Mouse (Mus musculus) right cerebral cortex, postnatal 10 days (tissue): Measurements from ENCODE around the gene Lrmp.
A peak's percentile ranks its signal among the peaks of the same experiment; 100 is the strongest.
"Not testable (repeated sequence)": the region's sequence is repeated elsewhere in the genome, so short reads cannot be mapped to it uniquely, and the experiment has no call there.

Source experiments
- DNase-seq, 2 experiments: peaks; one replicate each; pipeline ENCODE4 v3.0.0; 2021; ENCODE audit warnings: low spot score in 2 of 2

Gene Lrmp

DNA sequence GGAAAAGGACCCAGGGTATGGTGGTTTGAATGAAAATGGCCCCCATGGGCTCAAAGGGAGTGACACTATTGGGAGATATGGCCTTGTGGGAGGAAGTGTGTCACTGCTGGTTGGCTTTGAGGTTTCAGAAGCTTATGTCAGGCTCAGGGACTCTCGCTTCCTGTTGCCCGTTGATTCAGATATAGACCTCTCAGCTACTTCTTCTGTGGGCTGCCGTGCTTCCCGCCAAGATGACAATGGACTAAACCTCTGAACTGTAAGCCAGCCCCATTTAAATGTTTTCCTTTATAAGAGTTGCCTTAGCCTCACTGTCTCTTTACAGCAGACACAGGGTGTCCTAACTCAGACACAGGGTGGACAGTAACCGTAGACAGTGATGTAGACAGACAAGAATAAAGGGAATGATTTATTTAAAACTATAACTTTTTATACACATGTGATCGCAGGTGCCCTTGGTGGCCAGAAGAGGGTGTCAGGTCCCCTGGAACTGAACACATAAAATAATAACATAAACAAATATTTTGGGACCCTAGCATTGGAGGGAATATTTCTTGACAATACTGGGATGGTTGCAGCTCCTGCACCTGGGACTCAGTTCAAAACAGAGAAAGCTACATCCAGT, at the start of gene Lrmp:
TSS of gene Lrmp (plus strand) at position 178 of the 622 bp plus-strand sequence.
- no peak for DNase-seq

DNA sequence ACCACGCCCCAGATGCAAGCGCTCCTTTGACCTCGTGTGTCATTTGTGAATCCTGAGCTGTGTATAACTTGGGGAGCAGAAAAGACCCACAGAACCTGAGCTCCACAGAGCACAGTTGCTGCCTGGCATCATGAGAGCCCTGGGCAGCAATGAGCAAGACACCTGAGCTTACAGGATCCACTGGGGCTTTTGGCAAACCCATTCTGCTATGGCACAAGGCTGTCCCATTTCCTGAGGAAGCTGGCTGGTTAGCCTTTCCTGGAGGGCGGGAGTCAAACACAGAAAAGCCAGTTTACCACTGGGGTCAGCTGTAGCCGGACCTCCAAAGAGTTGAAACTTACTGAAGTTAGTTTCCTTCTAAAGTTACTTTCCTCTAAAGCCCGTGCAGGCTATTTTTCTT, 49.0 kb upstream of the Lrmp start:
- no peak for DNase-seq

DNA sequence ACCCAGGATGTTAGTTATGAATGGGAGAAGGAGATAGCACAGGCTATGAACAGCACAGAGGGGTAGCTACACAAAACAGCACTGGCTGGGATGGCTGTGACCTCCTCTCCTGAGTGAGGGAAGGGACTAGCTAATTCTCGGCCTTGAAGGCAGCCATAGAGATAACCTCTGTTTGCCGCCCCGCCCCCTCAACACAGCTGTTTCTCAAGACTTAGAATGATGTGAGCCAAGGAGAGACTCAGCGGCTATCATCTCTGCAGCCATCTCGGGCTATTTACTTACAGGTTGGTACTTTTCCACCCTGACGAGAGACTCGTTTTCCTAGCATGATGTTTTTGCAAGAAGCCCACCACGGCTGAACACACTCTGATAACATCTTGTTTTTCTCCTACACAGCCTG, 47.8 kb upstream of the Lrmp start:
- no peak for DNase-seq

DNA sequence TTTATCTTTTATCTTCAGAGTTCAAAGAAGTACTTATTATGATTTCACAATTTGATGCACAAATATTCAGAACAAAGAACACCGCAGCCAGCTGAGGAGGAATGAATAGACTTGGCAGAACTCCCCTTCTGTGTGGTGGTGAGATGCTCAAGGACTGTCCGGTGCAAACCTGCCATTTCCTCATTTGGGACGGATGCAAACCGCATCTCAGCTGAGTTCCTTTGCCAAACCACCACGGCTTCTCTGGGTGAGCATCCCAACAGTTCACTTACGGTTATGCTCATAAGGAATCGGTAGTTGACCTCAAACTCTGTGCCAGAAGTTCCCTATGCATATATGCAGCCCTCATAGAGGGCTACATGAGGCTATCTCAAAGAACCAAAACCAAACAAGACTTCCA, 46.1 kb upstream of the Lrmp start:
- DNase-seq: no peak

DNA sequence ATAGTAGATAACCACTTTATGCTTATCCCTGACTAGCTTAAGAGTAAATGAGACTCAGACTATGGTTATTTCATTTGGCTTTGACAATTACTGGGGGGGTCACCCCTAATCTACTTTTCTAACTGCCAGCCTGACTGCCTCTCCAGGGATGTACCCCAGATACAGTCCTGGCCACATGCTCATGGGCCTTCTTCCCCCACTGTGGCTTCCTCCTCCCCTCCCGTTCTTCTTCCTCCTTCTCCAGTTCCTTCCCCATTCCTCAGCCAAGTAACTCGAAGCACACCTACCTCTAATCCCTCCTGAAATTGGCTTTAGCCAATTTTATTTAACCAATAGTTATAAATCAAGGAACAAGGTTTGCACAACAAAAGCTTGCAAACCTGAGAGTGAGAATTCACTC, 45.5 kb upstream of the Lrmp start:
- DNase-seq: no peak

DNA sequence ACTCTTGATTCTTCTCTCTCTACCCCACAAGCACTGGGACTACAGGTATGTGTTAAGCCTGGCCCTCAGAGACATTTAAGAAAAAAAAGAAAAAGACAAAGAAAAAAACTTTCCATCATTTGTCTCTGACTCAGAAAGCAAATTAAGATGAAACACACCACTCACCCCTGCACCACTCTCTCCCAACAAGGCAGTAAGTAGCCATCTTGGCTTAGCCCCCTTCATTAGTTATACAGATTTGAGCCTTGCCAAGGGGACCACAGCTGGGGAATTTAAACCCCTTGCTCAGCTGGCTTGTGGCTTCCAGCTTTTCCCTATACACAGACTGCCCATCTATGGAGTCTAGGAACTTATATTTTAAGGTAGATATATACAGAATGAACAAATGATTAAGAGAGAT, 41.0 kb upstream of the Lrmp start:
- DNase-seq: no peak

DNA sequence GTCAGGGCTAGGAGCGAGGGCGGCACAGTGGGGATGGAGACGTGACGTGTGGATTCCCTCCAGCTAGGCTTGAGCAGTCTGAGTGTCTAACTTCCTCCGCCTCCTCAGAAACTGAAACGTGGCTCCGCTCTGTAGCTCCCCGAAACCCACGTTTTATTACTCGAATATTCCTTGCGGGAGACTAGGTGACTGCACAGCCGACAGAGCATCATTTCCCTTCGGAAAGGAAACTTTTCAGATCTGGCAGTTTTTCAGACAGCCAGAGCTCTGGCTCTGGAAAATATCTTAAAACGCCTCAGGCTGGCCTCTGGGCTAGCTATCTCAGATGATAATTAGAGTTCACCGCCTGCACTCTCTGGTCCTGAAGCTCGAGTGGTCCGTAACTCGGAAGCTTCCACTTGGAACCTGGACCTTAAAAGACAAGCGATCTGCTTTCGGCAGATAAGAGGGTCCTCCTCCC, 40.3 kb upstream of the Lrmp start:
- DNase-seq: peak; percentile 55 to 58

DNA sequence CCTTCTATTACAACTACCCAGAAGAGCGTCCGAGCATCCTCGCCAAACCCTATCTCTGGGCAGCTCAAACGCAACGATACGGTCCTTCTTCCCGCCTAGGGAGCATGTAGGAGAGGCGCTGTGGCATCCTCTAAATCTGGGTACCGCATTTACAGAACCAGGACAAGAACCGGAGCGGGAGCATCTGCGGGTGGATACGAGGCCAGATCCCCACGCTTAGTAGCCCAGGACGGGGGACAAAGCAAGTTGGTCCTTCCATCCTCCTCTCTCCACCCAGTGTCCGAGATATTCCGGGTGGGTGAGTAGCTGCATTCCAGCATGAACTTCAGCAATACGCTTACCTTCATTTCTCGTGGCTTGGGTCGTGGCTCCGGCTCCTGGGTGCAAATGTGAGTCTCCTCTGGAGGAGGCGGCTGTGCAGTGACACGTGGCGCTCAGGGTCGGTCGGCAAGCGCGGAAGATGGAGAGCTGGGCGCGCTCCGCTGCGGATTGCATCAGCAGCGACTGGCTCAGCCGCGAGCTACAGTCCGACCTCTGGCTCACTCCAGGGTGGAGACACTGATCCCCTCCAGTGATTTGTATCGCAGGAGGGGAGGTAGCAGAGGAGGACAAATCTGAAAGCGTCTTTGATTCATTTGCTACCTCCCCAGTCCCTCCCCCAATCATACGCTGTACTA, 39.8 kb upstream of the Lrmp start, which contains the start of gene Bcat1:
TSS of gene Bcat1 (minus strand) at position 637 of the 677 bp plus-strand sequence.
- DNase-seq: peak; percentile 40 to 45

DNA sequence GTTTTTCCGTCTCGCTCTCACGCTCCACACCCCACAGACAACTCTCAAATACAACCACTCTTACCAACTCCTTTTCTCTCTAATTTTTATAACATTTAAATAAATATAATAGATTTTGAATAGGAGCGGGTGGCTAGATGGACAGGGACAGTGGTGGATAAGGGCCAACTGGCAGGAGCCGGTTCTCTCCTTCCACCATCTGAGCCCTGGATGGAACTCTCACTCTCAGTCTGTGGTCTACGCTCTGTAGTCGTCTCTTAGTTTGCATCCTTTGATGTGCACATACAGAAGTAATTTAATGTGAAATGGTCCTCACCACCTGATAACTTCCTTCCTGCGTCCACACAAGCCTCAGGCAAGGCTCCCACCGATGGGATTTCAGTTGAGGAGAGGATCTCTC, 39.2 kb upstream of the Lrmp start:
- DNase-seq: no peak

DNA sequence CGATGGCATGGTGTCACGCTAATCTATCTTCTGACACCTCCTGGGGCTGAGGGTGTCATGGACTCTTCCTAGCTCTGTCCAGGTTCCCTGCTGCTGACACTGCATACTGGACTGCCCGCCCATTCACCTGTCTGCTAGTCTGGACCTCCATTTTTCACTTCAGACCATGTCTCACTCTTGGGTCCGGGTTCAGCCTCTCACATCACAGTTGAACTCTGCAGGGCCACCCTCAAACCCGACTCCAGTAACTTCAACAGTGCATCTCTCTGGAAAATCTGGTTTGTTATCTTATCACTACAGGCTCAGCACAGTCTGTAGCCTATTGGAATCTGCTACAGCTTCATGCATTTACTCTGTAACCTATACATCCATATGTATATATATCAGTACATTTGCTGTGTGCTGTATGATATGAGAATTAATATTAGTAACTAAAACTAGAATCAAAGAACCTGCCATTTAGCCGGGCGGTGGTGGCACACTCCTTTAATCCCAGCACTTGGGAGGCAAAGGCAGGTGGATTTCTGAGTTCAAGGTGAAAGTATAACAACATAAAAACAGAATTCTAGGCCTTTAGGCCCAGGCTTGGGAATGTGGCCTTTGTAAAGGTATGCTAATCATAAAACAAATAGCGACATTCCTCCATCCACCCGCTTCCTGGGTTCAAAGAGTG, 36.2 kb upstream of the Lrmp start:
- no peak for DNase-seq

DNA sequence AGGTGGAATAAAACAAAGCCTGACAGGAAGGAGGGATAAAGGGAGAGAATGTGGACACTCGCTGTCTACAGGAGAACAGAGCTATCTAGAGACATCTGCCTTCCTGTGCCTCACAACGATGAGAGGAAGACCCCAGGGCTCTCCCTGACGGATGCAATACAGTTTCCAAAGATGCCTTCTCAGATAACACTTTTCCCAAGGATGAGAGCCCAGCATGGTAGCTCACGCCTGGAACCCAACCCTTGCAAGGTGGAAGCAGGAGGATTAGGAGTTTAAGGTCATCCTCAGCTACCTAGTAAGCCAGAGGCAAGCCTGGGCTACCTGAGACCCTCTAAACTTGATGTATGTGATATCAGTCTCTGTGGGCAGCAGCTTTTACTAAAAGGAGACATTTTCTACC, 33.7 kb upstream of the Lrmp start:
- DNase-seq: no peak

DNA sequence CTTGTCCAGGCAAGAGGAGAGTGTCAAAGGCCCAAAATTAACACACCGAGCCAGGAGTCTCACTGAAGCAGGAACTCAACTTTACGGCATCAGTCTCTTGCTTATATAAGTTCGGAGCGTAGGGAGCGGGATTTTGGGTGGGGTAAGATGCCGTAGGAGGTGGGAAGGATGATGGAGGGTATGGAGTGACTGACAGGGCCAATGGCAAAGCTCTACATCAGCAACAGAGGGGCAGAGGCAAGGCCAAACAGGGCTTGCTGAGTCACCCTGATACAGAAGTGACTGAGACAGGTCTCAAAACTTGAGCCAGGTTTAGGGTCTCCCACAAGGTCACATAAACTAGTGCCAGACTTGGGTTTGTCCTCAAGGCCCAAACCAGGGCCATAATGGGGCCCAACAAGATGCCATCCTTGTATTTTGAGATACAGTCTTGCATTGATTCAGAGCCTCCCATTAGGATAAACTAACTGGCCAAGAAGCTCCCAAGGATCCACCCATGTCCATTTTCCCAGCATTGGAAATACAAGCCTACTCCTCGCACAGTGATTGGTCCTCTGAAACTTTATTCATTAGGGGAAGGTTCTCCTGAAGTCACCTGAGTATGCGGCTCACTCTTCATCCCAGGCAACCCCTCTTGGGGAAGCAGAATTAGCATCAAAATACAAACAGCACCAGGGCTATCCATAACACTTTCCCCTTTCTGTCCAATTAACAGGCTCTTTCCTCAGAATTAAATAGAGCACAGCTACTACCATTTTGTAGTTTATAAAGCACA, 30.9 kb upstream of the Lrmp start:
- DNase-seq: no peak

DNA sequence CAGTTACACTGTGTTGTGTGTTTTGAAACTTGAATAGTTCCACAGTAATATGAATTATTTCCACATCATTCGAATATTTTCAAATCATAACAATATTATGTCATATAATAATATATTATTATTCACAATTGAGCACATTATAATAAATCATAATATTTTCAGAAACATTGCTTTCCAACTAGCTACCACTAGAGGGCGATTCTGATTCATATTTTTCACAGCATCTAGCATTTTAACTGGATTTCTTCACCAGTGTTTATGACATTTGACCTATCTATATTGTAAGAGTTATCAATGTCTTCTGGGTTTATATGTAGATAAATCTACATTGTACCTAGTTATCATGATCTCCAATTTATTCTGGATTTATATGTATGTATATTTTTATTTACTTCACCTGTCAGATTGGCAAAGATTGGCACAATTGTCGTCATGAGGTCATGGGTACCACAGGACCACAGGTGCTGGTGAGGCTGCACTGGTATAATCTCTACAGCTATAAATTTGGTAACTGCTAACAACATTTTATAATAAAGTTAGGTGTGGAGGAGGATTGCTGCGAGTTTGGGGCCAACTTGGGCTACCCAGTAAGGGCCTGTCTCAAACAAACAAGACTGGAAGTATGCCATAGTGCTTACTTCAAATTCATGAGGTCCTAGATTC, 26.9 kb upstream of the Lrmp start:
- no peak for DNase-seq

DNA sequence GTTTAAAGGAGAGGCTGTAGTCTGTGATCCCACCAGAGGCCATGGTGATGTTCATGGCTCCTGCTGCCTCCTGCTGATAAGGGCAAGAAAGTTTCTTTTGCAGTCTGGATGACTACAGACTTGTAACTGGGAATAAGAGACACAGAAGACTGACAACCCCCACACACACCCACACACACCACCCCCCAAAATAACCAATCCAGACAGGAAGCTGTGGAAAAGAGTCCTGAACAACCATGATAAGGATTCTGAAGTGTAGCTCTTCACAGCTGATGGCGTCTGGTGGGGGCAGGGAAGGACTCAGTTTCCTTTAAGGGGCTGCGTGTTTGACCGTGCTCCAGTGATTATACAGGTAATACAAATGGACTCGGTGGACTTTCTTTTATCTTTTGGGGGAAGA, 26.1 kb upstream of the Lrmp start:
- no peak for DNase-seq

DNA sequence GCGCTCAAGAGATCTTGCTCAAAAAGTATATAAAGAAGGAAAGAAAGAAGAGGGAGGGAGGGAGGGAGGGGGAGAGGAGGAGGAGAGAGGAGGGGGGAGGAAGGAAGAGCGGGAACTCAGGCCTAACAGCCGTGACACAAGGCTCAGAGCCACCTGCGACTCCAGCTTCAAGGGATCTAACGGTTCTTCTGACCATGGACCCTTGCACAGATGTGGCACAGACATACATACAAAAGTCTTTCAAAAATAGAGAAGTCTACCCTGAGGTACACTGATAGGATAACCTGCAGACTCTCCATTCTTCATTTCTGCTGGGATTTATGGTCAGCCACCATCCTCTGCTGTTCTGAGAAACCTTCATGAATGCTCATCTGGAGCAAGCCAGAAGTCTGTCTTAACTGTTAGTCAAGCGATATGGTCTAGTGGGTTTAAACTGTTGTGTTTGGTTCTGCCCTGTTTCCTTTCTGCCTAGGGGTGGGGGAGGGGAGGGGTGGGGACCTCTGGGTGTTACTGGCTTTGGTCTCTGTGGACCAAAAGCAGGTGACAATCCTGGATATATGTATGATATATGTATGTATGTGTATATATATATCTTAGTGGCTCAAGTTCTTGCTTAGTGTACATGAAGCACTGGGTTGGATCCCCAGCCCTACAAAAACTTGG, 25.1 kb upstream of the Lrmp start:
- DNase-seq: no peak

DNA sequence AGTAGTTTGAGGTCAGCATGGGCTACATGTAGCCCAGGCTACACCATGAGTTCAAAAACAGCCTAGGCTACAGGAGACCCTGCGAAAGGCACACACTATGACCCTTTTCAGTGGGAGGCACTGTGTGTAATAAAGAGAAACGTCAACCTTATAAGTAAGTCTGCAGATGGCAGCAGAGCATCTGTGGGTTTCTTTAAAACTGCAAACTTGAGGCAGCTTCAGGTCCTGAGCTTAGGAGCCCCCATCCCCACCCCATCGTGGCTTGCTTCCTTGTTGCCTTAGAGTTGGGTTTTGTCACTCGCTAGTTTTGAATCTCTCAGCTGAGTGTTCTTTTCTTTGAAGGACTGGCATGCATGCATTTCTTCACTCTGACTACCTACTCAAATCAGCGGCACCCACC, 24.5 kb upstream of the Lrmp start:
- DNase-seq: no peak

DNA sequence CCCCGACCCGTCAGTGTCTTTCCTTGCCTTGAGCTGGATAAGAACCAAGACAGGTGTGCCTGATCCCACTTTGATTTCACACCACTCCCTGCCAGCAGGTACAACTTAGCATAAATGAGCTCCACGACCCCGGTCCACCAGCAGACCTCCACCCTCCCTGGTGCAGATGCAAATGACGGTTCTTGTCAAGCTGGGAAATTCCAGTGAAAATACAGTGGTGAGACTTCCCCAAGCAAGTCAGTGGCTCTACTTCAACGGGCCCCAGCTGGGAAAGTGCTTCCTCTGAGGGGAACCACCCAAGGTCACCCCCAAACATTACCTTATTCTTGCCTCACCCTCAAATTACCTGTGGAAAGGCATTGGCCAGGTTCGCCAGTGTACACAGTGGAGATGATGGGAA, 23.5 kb upstream of the Lrmp start:
- DNase-seq: no peak

DNA sequence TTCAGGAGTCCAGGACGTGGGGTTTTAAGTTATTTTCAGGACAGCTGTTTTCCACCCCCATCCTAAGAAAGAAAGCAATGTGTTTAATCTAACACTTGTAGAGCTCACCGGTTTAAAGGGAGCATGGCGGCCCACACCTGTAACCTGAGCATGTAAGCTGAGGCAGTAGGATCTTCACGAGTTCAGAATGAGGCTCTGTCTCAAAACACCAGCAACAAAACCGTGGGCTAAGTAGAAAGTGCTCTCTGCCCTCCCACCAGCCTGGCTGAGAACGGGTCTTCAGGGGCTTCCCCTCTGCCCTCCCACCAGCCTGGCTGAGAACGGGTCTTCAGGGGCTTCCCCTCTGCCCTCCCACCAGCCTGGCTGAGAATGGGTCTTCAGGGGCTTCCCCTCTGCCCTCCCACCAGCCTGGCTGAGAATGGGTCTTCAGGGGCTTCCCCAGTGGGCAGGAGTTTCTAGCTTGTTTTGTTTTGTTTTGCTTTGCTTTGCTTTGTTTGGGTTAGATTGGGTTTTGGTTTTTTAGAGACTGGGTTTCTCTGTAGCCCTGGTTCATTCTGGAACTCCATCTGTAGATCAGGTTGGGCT, 22.3 kb upstream of the Lrmp start:
- not testable (repeated sequence) for DNase-seq

DNA sequence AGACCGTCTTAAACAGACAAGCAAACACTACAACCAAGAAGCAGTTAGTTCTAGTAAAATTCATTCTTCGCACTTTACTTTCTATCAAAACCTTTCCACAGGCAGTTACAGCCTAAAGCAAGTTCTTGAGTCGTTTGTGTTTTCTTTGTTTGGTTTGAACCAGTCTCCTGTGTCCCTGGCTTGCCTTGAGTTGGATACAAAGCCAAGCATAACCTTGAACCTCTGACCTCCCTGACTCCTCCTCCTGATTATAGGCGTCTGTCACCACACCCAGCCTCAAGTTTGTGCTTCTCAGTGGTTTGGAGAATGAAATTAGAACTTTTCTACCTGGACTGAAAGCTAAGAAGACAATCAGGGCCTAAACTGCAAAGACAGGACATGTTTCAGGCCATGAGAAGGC, 21.0 kb upstream of the Lrmp start:
- no peak for DNase-seq

DNA sequence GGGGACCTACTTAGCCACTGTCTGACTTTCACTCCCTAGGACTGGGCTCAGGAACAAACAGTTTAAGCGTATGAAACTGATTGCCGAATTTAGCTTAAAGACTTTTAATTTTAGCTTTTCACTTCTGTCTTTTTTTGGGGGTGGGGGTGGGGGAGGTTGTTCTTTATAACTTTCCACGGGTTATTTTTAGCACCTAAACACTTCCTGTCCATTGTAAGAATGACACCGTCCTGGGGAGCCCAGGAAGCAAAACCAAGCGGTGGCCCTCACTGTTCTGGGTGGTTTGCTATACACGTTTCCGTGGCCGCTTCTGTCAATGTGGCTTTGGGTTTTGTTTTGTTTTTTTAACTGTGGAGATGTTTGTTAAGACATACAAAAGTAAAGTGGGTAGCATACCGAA, 14.5 kb upstream of the Lrmp start:
- no peak for DNase-seq
